Mouse (Mus musculus) mouse trophoblast stem cell (cell line): Measurements from ENCODE around the gene Irf7.

ENCODE experiments used
- in situ Hi-C, 2 experiments: fragments of 300-500 bp; cut with MseI, MboI; formaldehyde crosslinking; loops; 2 replicates in 1 of 2; 3 replicates in 1 of 2; pipeline ENCODE4 v1.15.1; 2025

The Irf7 gene

GRCm38 (mm10) chr7:141265739-141266561, at the start of gene Irf7:
TSS of gene Irf7 (minus strand) at chr7:141266481.
- in situ Hi-C loops = no loop called here

- in situ Hi-C loops = no loop called here
These were observed 49.7 kb upstream of the Irf7 start for GRCm38 (mm10) chr7:141315974-141316373.

GRCm38 (mm10) chr7:141315076-141315475, 48.8 kb upstream of the Irf7 start:
- in situ Hi-C loops = no loop called here

- in situ Hi-C loops = no loop called here
These were observed 48.1 kb upstream of the Irf7 start for GRCm38 (mm10) chr7:141314416-141314815.

GRCm38 (mm10) chr7:141304537-141304936, 38.3 kb upstream of the Irf7 start:
- in situ Hi-C loops = no loop called here

- in situ Hi-C loops = no loop called here
These were observed 36.5 kb upstream of the Irf7 start for GRCm38 (mm10) chr7:141302702-141303268.

- in situ Hi-C loops = no loop called here
These were observed 35.1 kb upstream of the Irf7 start for GRCm38 (mm10) chr7:141301386-141301785.

GRCm38 (mm10) chr7:141299175-141299574, 32.9 kb upstream of the Irf7 start:
- in situ Hi-C loops = no loop called here

GRCm38 (mm10) chr7:141297926-141298650, 31.8 kb upstream of the Irf7 start:
- in situ Hi-C loops = no loop called here

- in situ Hi-C loops = no loop called here
These were observed 28.2 kb upstream of the Irf7 start for GRCm38 (mm10) chr7:141294479-141294878.

- in situ Hi-C loops = no loop called here
These were observed 27.7 kb upstream of the Irf7 start for GRCm38 (mm10) chr7:141293852-141294471.

- in situ Hi-C loops = no loop called here
These were observed 26.5 kb upstream of the Irf7 start for GRCm38 (mm10) chr7:141292583-141293388.

- in situ Hi-C loops = no loop called here
These were observed 25.8 kb upstream of the Irf7 start, which contains the start of gene Drd4 for GRCm38 (mm10) chr7:141291921-141292582. TSS of gene Drd4 (plus strand) at chr7:141292006.

GRCm38 (mm10) chr7:141288042-141288441, 21.8 kb upstream of the Irf7 start:
- in situ Hi-C loops = no loop called here

GRCm38 (mm10) chr7:141282756-141283155, 16.5 kb upstream of the Irf7 start:
- in situ Hi-C loops = no loop called here

GRCm38 (mm10) chr7:141281442-141281841, 15.2 kb upstream of the Irf7 start:
- in situ Hi-C loops = no loop called here

- in situ Hi-C loops = no loop called here
These were observed 12.7 kb upstream of the Irf7 start, which contains the start of gene Sct for GRCm38 (mm10) chr7:141278766-141279590. TSS of gene Sct (minus strand) at chr7:141279133.

- in situ Hi-C loops = no loop called here
These were observed 11.7 kb upstream of the Irf7 start for GRCm38 (mm10) chr7:141277701-141278678.
